Mouse (Mus musculus) limb, embryonic 15.5 days (tissue): ENCODE measurements at regions not wholly inside any gene's neighbourhood (a gene's known extent, or its start where the extent isn't known, plus 50 kb on each side); places are given as distances from the start of the nearest gene placed in this dataset.
A peak's percentile ranks its signal among the peaks of the same experiment; 100 is the strongest.

Experiments used
- ATAC-seq: fragments of 200-750 bp; cut with Nextera tagmentation; 2 replicates; pipeline ENCODE4 v1.8.0; 2017; ENCODE audit warnings: low read depth, moderate TSS enrichment; ENCODE audit not compliant: insufficient number of reproducible peaks, low FRiP score, low TSS enrichment
- H3K27ac ChIP-seq: fragments of 300-500 bp; sonication (generic); 2 replicates; pipeline ENCODE4 v1.5.1; 2015; ENCODE audit warnings: moderate library complexity, mild to moderate bottlenecking, inconsistent platforms
- H3K27me3 ChIP-seq: fragments of 300-500 bp; sonication (generic); 2 replicates; pipeline ENCODE4 v1.6.1; 2015; ENCODE audit warnings: inconsistent platforms
- H3K36me3 ChIP-seq: fragments of 300-500 bp; sonication (generic); 2 replicates; pipeline ENCODE4 v1.6.1; 2015; ENCODE audit warnings: inconsistent platforms
- H3K4me1 ChIP-seq: fragments of 300-500 bp; sonication (generic); 2 replicates; pipeline ENCODE4 v1.6.1; 2015; ENCODE audit warnings: inconsistent platforms
- H3K4me2 ChIP-seq: fragments of 300-500 bp; sonication (generic); 2 replicates; pipeline ENCODE4 v1.6.1; 2015; ENCODE audit warnings: mild to moderate bottlenecking, inconsistent platforms
- H3K4me3 ChIP-seq: fragments of 300-500 bp; sonication (generic); 2 replicates; pipeline ENCODE4 v1.5.1; 2015; ENCODE audit warnings: mild to moderate bottlenecking, inconsistent platforms
- H3K9ac ChIP-seq: fragments of 300-500 bp; sonication (generic); 2 replicates; pipeline ENCODE4 v1.6.1; 2015; ENCODE audit warnings: inconsistent platforms
- H3K9me3 ChIP-seq: fragments of 300-500 bp; sonication (generic); 2 replicates; pipeline ENCODE4 v1.6.1; 2016; ENCODE audit warnings: inconsistent platforms
- WGBS: fragments of 180-500 bp; shearing (Covaris S2); methylation state at CpG from one replicate; pipeline ENCODE4 v1.1.7; 2015; 5-methylcytosine and 5-hydroxymethylcytosine counted together

DNA sequence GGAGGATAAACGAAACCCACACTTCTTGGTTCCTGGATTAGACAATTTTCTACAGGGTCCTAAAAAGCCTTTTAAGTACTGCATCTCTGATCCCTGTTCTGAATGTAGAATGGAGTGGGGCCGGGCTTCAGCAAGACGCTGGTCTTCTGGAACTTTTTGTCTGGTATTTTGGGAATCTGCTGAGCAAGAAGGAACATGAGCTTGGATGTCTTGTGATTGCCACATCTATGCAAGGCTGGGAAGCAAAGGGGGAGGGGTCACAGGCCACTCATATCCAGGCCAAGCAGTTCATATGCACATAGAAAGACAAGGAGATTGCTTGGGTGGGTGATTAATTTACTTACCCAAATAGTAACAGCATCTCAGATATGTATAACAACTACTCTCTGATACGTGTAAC lies 121.5 kb downstream of the Evx1 start:
- 57% methylated on average over 4 of the region's 4 CpGs for WGBS

DNA sequence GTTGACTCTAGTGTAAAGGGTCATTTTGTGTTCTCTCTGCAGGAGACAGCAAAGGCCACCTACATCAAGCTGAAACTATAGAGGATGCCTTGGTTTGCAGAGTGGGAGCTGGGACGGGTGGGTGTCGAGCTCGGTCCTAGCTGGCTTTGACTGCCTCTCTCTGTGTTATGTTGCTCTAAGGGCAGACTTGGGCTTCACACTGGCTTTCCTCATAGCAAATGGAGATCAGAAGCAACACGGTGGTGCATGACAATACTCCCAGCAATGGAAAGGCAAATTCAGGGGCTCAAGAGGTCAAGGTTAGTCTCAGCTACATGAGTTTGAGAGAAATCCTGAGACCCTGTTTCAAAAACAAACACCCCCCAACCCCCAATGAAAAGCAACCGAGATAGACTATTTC lies 122.1 kb downstream of the Evx1 start:
- no peak for ATAC-seq
- no peaks in the 10 kb centered on the region for H3K27me3 ChIP-seq
- H3K9ac ChIP-seq: no peak overlapping the region
- 82% methylated on average over 5 of the region's 5 CpGs for WGBS
- H3K4me3 ChIP-seq: no peak overlapping the region
- H3K27ac ChIP-seq: no peak overlapping the region
- no peak overlapping the region for H3K4me2 ChIP-seq
- H3K9me3 ChIP-seq: no peaks in the 10 kb centered on the region
- no peaks in the 10 kb centered on the region for H3K36me3 ChIP-seq
- peaks cover 9% of the 10 kb centered on the region; the same call in 1 of the 2 replicates for H3K4me1 ChIP-seq

More for the DNA sequence above, 121.5 kb downstream of the Evx1 start:
- ATAC-seq: no peak
- Histone ChIP-seq H3K36me3 (no peaks in the 10 kb centered on the region), H3K4me2 (no peak overlapping the region), H3K4me1 (peaks cover 9% of the 10 kb centered on the region; the same call in 1 of the 2 replicates), H3K27ac (no peak overlapping the region), H3K4me3 (no peak overlapping the region), H3K9me3 (no peaks in the 10 kb centered on the region), H3K27me3 (no peaks in the 10 kb centered on the region), H3K9ac (no peak overlapping the region)

GRCm38 (mm10) chr6:52438366-52438765 lies 125.1 kb downstream of the Evx1 start:
- peak; percentile 70; the same call in 1 of the 2 replicates for ATAC-seq
- no peak overlapping the region for H3K9ac ChIP-seq
- H3K4me2 ChIP-seq: no peak overlapping the region
- H3K27me3 ChIP-seq: 0 out of 2 replicates have a peak, but pooled peaks cover 3% of the 10 kb centered on the region
- peaks cover 17% of the 10 kb centered on the region for H3K4me1 ChIP-seq
- H3K4me3 ChIP-seq: no peak overlapping the region
- peak overlapping the region; percentile 39; the same call in 1 of the 2 replicates for H3K27ac ChIP-seq
- WGBS: 22% methylated on average over 8 of the region's 8 CpGs
- no peaks in the 10 kb centered on the region for H3K9me3 ChIP-seq
- no peaks in the 10 kb centered on the region for H3K36me3 ChIP-seq

- peaks cover 23% of the 10 kb centered on the region for H3K4me1 ChIP-seq
- H3K27ac ChIP-seq: no peak overlapping the region
- H3K4me3 ChIP-seq: no peak overlapping the region
- 79% methylated on average over 7 of the region's 7 CpGs for WGBS
- H3K27me3 ChIP-seq: peaks cover 5% of the 10 kb centered on the region; the same call in 1 of the 2 replicates
- no peaks in the 10 kb centered on the region for H3K9me3 ChIP-seq
- H3K9ac ChIP-seq: no peak overlapping the region
- no peak overlapping the region for H3K4me2 ChIP-seq
- H3K36me3 ChIP-seq: no peaks in the 10 kb centered on the region
- ATAC-seq: no peak
These were observed 125.9 kb downstream of the Evx1 start for GRCm38 (mm10) chr6:52439204-52439603.

DNA sequence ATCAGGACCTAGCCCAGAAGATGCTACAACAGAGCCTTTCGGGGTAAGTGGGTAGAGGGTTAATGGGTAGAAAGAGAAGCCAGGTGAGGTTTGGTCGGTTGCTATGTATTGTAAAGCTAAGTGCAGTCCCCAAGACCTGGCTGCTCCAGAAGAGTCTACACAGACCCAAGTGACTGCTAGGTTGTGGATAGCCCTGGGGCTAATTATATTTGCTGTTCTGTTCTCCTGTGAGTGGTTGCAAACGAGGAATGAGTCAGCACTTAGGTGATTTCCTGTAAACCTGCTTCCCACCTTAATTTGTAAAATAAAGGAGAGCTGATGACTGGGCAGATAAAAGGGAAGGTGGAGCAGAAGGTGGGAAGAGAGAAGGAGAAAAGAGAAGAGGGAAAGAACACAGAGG lies 126.9 kb downstream of the Evx1 start:
- no peaks in the 10 kb centered on the region for H3K9me3 ChIP-seq
- H3K4me1 ChIP-seq: peaks cover 23% of the 10 kb centered on the region
- H3K4me2 ChIP-seq: no peak overlapping the region
- 54% methylated on average over 3 of the region's 3 CpGs for WGBS
- H3K9ac ChIP-seq: no peak overlapping the region
- H3K27me3 ChIP-seq: peaks cover 10% of the 10 kb centered on the region; the same call in 1 of the 2 replicates
- no peak overlapping the region for H3K27ac ChIP-seq
- H3K4me3 ChIP-seq: no peak overlapping the region
- no peaks in the 10 kb centered on the region for H3K36me3 ChIP-seq
- no peak for ATAC-seq

- 0 out of 2 replicates have a peak, but pooled peaks have one; percentile 12 for ATAC-seq
- WGBS: 11% methylated on average over 24 of the region's 24 CpGs
These were observed 130.1 kb downstream of the Evx1 start for GRCm38 (mm10) chr6:52443112-52443984.

GRCm38 (mm10) chr6:52458828-52459227 lies 145.5 kb downstream of the Evx1 start:
- ATAC-seq: no peak
- H3K9me3 ChIP-seq: no peaks in the 10 kb centered on the region
- H3K4me3 ChIP-seq: no peak overlapping the region
- no peaks in the 10 kb centered on the region for H3K4me1 ChIP-seq
- no peak overlapping the region for H3K9ac ChIP-seq
- 0 out of 2 replicates have a peak, but pooled peaks cover 3% of the 10 kb centered on the region for H3K27me3 ChIP-seq
- WGBS: 87% methylated on average over 11 of the region's 11 CpGs
- no peak overlapping the region for H3K27ac ChIP-seq
- no peak overlapping the region for H3K4me2 ChIP-seq
- no peaks in the 10 kb centered on the region for H3K36me3 ChIP-seq

More at GRCm38 (mm10) chr6:52443112-52443984, 130.1 kb downstream of the Evx1 start:
- Histone ChIP-seq H3K27me3 (peaks cover 12% of the 10 kb centered on the region; the same call in 1 of the 2 replicates), H3K4me3 (peak overlapping the region; percentile 7), H3K4me2 (peak overlapping the region; percentile 39), H3K36me3 (no peaks in the 10 kb centered on the region), H3K9ac (no peak overlapping the region), H3K4me1 (peaks cover 19% of the 10 kb centered on the region), H3K27ac (no peak overlapping the region), H3K9me3 (no peaks in the 10 kb centered on the region)

- no peaks in the 10 kb centered on the region for H3K9me3 ChIP-seq
- 87% methylated on average over 2 of the region's 2 CpGs for WGBS
- H3K9ac ChIP-seq: no peak overlapping the region
- no peaks in the 10 kb centered on the region for H3K4me1 ChIP-seq
- no peak overlapping the region for H3K4me2 ChIP-seq
- H3K36me3 ChIP-seq: no peaks in the 10 kb centered on the region
- ATAC-seq: no peak
- no peak overlapping the region for H3K27ac ChIP-seq
- H3K27me3 ChIP-seq: no peaks in the 10 kb centered on the region
- H3K4me3 ChIP-seq: no peak overlapping the region
These were observed 147.9 kb downstream of the Evx1 start for GRCm38 (mm10) chr6:52461186-52461585.

DNA sequence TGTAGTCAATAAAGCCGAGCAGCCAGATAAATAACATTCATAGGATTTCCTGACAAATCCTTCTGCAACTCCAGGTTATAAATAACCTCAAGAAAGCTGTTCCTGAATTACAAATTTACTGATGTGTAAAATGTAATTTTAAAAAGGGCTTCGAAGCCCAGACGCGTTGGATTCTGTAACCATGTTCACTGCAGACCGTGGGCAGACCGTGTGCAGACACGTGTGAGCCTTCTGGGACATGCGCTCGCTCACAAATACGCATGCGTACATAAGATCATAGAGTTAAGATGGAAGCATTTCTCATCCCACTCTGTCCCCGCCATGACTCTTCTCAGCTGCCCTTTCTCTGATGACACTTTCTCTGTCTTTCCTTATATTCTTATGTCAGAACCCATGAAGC lies 150.1 kb downstream of the Evx1 start:
- H3K4me3 ChIP-seq: no peak overlapping the region
- no peaks in the 10 kb centered on the region for H3K27me3 ChIP-seq
- no peak overlapping the region for H3K27ac ChIP-seq
- H3K4me2 ChIP-seq: no peak overlapping the region
- H3K9me3 ChIP-seq: no peaks in the 10 kb centered on the region
- no peaks in the 10 kb centered on the region for H3K4me1 ChIP-seq
- no peak for ATAC-seq
- H3K9ac ChIP-seq: no peak overlapping the region
- no peaks in the 10 kb centered on the region for H3K36me3 ChIP-seq
- 66% methylated on average over 12 of the region's 12 CpGs for WGBS

DNA sequence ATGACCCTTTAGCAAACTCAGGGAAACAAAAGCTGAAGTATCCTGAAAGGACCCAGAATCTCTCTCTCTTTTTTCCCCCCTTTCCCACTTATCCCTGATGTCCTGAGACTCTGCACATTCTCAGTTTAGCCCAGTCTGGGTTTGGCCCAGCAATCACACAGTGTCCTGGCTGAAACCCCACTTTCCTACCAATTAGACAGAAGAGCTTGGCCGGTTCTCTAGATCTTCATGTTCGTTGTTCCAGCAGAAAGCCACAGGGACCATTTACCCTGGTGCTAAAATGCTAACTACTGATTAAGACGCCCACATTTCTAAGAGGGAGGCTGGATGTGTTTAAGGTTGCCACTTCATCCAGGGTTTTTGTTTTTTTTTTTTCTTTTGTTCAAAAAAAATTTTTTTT lies 151.3 kb downstream of the Evx1 start:
- Histone ChIP-seq H3K4me1 (no peaks in the 10 kb centered on the region), H3K9ac (no peak overlapping the region), H3K27ac (no peak overlapping the region), H3K4me3 (no peak overlapping the region), H3K36me3 (no peaks in the 10 kb centered on the region), H3K4me2 (no peak overlapping the region), H3K9me3 (no peaks in the 10 kb centered on the region), H3K27me3 (no peaks in the 10 kb centered on the region)
- 40% methylated on average over 3 of the region's 3 CpGs for WGBS
- ATAC-seq: no peak

DNA sequence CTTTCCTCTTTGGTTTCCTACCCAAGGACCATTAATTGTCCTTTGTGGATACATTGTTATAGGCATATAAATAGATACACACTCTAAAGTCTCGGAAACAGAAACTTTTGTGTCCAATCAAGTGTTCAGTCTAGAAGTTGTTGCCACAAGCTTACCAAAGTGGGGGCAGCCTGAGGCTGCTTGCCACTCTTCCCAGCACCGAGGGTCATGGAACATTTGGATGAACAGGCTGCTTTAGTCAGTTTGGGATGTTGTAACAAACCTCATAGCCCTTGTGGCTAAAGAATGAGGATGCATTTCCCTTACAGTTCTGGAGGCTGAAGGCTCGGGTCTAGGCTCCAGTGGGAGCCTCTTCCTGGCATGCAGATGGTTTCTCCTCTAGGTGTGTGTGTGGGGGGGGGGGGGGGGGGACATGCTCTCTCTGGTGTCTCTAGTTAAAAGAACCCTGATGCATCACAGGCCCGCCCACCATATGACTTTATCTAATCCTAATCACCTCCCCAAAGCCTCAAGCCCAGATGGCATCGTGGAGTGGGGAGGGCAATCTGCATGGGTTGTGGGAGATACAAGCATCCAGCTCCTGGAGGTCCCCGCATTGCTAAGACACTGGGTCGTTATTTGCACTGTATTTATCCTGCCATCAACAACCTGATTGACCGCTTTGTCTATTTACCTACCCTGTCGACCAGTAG lies 152.7 kb downstream of the Evx1 start:
- Histone ChIP-seq H3K4me1 (no peaks in the 10 kb centered on the region), H3K27ac (no peak overlapping the region), H3K9ac (no peak overlapping the region), H3K4me2 (no peak overlapping the region), H3K36me3 (no peaks in the 10 kb centered on the region), H3K9me3 (no peaks in the 10 kb centered on the region), H3K4me3 (no peak overlapping the region), H3K27me3 (no peaks in the 10 kb centered on the region)
- no peak for ATAC-seq
- whole genome bisulfite sequencing: 76% methylated on average over 9 of the region's 9 CpGs

DNA sequence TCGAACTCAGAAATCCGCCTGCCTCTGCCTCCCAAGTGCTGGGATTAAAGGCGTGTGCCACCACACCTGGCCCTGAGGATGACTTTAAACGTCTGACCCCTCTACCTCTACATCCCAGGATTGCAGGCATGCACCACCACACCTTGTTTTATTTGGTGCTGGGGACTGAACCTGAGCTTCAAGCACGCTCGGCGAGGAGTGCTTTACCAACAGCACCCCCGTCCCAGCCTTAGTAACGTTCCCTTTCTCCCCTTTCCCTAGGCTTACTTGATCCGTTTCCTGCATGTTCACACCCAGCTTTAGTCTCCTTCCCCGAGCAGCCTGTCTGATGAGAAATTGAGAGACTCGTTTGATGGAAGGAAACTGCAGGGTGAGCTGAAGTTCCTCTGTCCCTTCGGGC lies 157.5 kb downstream of the Evx1 start:
- Histone ChIP-seq H3K27ac (no peak overlapping the region), H3K4me1 (no peaks in the 10 kb centered on the region), H3K4me3 (no peak overlapping the region), H3K9me3 (no peaks in the 10 kb centered on the region), H3K36me3 (no peaks in the 10 kb centered on the region), H3K9ac (no peak overlapping the region), H3K27me3 (peaks cover 8% of the 10 kb centered on the region; the same call in 1 of the 2 replicates), H3K4me2 (no peak overlapping the region)
- no peak for ATAC-seq
- 68% methylated on average over 13 of the region's 13 CpGs for WGBS
